Mouse (Mus musculus): ENCODE results near the gene Cdkn2d. TPM values are rescaled to one million over a fixed set of nuclear protein-coding genes. Genes with fewer than 3 reads are reported as not detected.

Gene Cdkn2d
- polyA plus RNA-seq, 1 experiment from 2014 or later, result 80.4 TPM

GRCm38 (mm10) chr9:21290589-21290988 lies 618 bp downstream of the Cdkn2d start:
- no peaks in the 10 kb centered on the region for H3K27me3 ChIP-seq (replicated peaks)

GRCm38 (mm10) chr9:21289337-21289671 lies 1.9 kb downstream of the Cdkn2d start:
- H3K4me3 ChIP-seq, result peak overlapping the region; percentile 90
- peak overlapping the region; percentile 84 for H3K4me2 ChIP-seq
- peak overlapping the region; percentile 90 for H3K27ac ChIP-seq (replicated peaks)
- H3K36me3 ChIP-seq, result peaks cover 21% of the 10 kb centered on the region
- no peak for ATAC-seq (ENCODE audit: extremely low read depth, insufficient number of reproducible peaks, low FRiP score, low TSS enrichment)
- H3K9me3 ChIP-seq, result no peaks in the 10 kb centered on the region
- 74% methylated on average over 2 of the region's 2 CpGs for WGBS
- H3K27me3 ChIP-seq (replicated peaks), result no peaks in the 10 kb centered on the region
- peaks cover 42% of the 10 kb centered on the region for H3K4me1 ChIP-seq
- H3K9ac ChIP-seq, result peak overlapping the region; percentile 79

More at GRCm38 (mm10) chr9:21290589-21290988, 618 bp downstream of the Cdkn2d start:
- WGBS, result under 1% methylated on average over 20 of the region's 20 CpGs
- Histone ChIP-seq H3K9ac (peak overlapping the region; percentile 92), H3K9me3 (no peaks in the 10 kb centered on the region), H3K36me3 (peaks cover 8% of the 10 kb centered on the region), H3K4me2 (peak overlapping the region; percentile 84), H3K4me3 (peak overlapping the region; percentile 90), H3K4me1 (peaks cover 42% of the 10 kb centered on the region), H3K27ac (replicated peaks) (peak overlapping the region; percentile 90)
- no peak for ATAC-seq (ENCODE audit: extremely low read depth, insufficient number of reproducible peaks, low FRiP score, low TSS enrichment)

- peaks cover 27% of the 10 kb centered on the region for H3K36me3 ChIP-seq
- H3K4me2 ChIP-seq, result peak overlapping the region; percentile 84
- H3K4me1 ChIP-seq, result peaks cover 42% of the 10 kb centered on the region
- peak overlapping the region; percentile 90 for H3K4me3 ChIP-seq
- H3K27ac ChIP-seq (replicated peaks), result peak overlapping the region; percentile 90
- no peaks in the 10 kb centered on the region for H3K27me3 ChIP-seq (replicated peaks)
- WGBS, result 63% methylated on average over 13 of the region's 13 CpGs
- no peaks in the 10 kb centered on the region for H3K9me3 ChIP-seq
- peak overlapping the region; percentile 79 for H3K9ac ChIP-seq
- ATAC-seq (ENCODE audit: extremely low read depth, insufficient number of reproducible peaks, low FRiP score, low TSS enrichment), result no peak
These were observed 2.5 kb downstream of the Cdkn2d start for GRCm38 (mm10) chr9:21288404-21289336.

- Histone ChIP-seq H3K4me2 (peak within 1 kb of the TSS; percentile 84), H3K9me3 (no peaks in the 10 kb centered on the region)
These were observed 3.4 kb downstream of the Cdkn2d start, which contains the start of gene Kri1 for GRCm38 (mm10) chr9:21287571-21288402. Gene Kri1, minus strand, starts transcription at chr9:21287969.

GRCm38 (mm10) chr9:21286753-21287152 lies 4.5 kb downstream of the Cdkn2d start:
- Histone ChIP-seq H3K36me3 (peaks cover 44% of the 10 kb centered on the region), H3K9me3 (no peaks in the 10 kb centered on the region), H3K4me3 (peak overlapping the region; percentile 90), H3K9ac (peak overlapping the region; percentile 88), H3K27ac (replicated peaks) (no peak overlapping the region), H3K27me3 (replicated peaks) (no peaks in the 10 kb centered on the region), H3K4me1 (peaks cover 36% of the 10 kb centered on the region), H3K4me2 (peak overlapping the region; percentile 84)
- no peak for ATAC-seq (ENCODE audit: extremely low read depth, insufficient number of reproducible peaks, low FRiP score, low TSS enrichment)
- WGBS, result 45% methylated on average over 3 of the region's 3 CpGs

More at GRCm38 (mm10) chr9:21287571-21288402, 3.4 kb downstream of the Cdkn2d start, which contains the start of gene Kri1:
- Histone ChIP-seq H3K36me3 (peaks cover 34% of the 10 kb centered on the region), H3K9ac (peak within 1 kb of the TSS; percentile 88), H3K4me3 (peak within 1 kb of the TSS; percentile 90), H3K4me1 (peaks cover 42% of the 10 kb centered on the region), H3K27ac (replicated peaks) (peak within 1 kb of the TSS; percentile 90), H3K27me3 (replicated peaks) (no peaks in the 10 kb centered on the region)
- under 1% methylated on average over 59 of the region's 59 CpGs for WGBS
- ATAC-seq (ENCODE audit: extremely low read depth, insufficient number of reproducible peaks, low FRiP score, low TSS enrichment), result peak; percentile 72

- 83% methylated on average over 3 of the region's 3 CpGs for WGBS
- Histone ChIP-seq H3K36me3 (peaks cover 70% of the 10 kb centered on the region), H3K4me3 (no peak overlapping the region), H3K27me3 (replicated peaks) (no peaks in the 10 kb centered on the region), H3K4me2 (no peak overlapping the region), H3K9me3 (no peaks in the 10 kb centered on the region), H3K27ac (replicated peaks) (no peak overlapping the region), H3K4me1 (peaks cover 24% of the 10 kb centered on the region), H3K9ac (no peak overlapping the region)
- ATAC-seq (ENCODE audit: extremely low read depth, insufficient number of reproducible peaks, low FRiP score, low TSS enrichment), result no peak
These were observed 7.2 kb downstream of the Cdkn2d start for GRCm38 (mm10) chr9:21283994-21284393.

- Histone ChIP-seq H3K4me3 (no peak overlapping the region), H3K36me3 (peaks cover 71% of the 10 kb centered on the region), H3K4me2 (no peak overlapping the region), H3K9me3 (no peaks in the 10 kb centered on the region), H3K9ac (no peak overlapping the region), H3K4me1 (peaks cover 21% of the 10 kb centered on the region), H3K27ac (replicated peaks) (no peak overlapping the region), H3K27me3 (replicated peaks) (no peaks in the 10 kb centered on the region)
- WGBS, result 86% methylated on average over 5 of the region's 5 CpGs
- no peak for ATAC-seq (ENCODE audit: extremely low read depth, insufficient number of reproducible peaks, low FRiP score, low TSS enrichment)
These were observed 7.6 kb downstream of the Cdkn2d start for GRCm38 (mm10) chr9:21283591-21283990.

GRCm38 (mm10) chr9:21277776-21278175 lies 13.4 kb downstream of the Cdkn2d start:
- Histone ChIP-seq H3K27ac (replicated peaks) (no peak overlapping the region), H3K9ac (no peak overlapping the region), H3K36me3 (peaks cover 100% of the 10 kb centered on the region), H3K4me2 (no peak overlapping the region), H3K27me3 (replicated peaks) (no peaks in the 10 kb centered on the region), H3K4me3 (no peak overlapping the region), H3K9me3 (no peaks in the 10 kb centered on the region), H3K4me1 (peaks cover 26% of the 10 kb centered on the region)
- 89% methylated on average over 5 of the region's 5 CpGs for WGBS
- no peak for ATAC-seq (ENCODE audit: extremely low read depth, insufficient number of reproducible peaks, low FRiP score, low TSS enrichment)

- Histone ChIP-seq H3K9ac (no peak overlapping the region), H3K9me3 (no peaks in the 10 kb centered on the region), H3K4me2 (no peak overlapping the region), H3K4me1 (peaks cover 26% of the 10 kb centered on the region), H3K36me3 (peaks cover 100% of the 10 kb centered on the region), H3K27ac (replicated peaks) (no peak overlapping the region), H3K4me3 (no peak overlapping the region), H3K27me3 (replicated peaks) (no peaks in the 10 kb centered on the region)
- ATAC-seq (ENCODE audit: extremely low read depth, insufficient number of reproducible peaks, low FRiP score, low TSS enrichment), result no peak
- 86% methylated on average over 8 of the region's 8 CpGs for WGBS
These were observed 14.9 kb downstream of the Cdkn2d start for GRCm38 (mm10) chr9:21276307-21276706.

GRCm38 (mm10) chr9:21275727-21276126 lies 15.5 kb downstream of the Cdkn2d start:
- WGBS, result 80% methylated on average over 12 of the region's 12 CpGs
- Histone ChIP-seq H3K4me3 (no peak overlapping the region), H3K9me3 (no peaks in the 10 kb centered on the region), H3K9ac (no peak overlapping the region), H3K27ac (replicated peaks) (no peak overlapping the region), H3K4me2 (no peak overlapping the region), H3K27me3 (replicated peaks) (no peaks in the 10 kb centered on the region), H3K36me3 (peaks cover 100% of the 10 kb centered on the region), H3K4me1 (peaks cover 26% of the 10 kb centered on the region)
- ATAC-seq (ENCODE audit: extremely low read depth, insufficient number of reproducible peaks, low FRiP score, low TSS enrichment), result no peak
